ENCODE assay signal across 9 mouse cellular contexts in the genomic region with DNA sequence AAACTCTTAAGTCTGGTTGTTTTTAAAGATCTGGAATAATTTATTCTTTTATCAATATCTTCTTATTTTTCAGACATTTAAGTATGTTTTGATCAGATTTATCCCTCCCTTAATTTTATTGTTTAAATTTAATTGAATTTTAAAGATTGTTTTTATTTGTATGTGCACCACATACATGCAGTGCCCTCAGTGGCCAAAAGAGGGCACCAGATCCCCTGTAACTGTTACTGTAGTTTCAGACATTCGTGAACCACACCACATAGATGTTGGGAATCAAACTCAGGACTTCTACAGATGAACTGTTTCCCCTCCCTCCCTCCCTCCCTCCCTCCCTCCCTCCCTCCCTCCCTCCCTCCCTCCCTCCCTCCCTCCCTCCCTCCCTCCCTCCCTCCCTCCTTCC. TPM values are rescaled to one million over a fixed set of nuclear protein-coding genes. Genes with fewer than 3 reads are reported as not detected.
DNase-seq lines count a peak whose midpoint lies in the region; ATAC-seq and TF ChIP-seq lines count a peak whose summit lies in the region.
"Had no signal": no experiment of that assay in that cellular context is flagged by ENCODE, and none has a peak within 500 bp of the region (broad histone marks: within the 10 kb centered on the region; RNA-seq: fewer than 3 reads in every experiment).

No protein-coding gene starts in this region.

- TF ChIP-seq EP300 in lung, postnatal 0 days (IDR thresholded peaks at IDR 0.05), result 0 out of 2 replicates have a peak, but pooled peaks have one; percentile 16

- no peak overlapping the region for H3K9ac ChIP-seq in kidney, postnatal 0 days (ENCODE audit: low read depth, low read length)
- H3K9ac ChIP-seq in kidney, embryonic 16.5 days (replicated peaks; ENCODE audit: low read length), result no peak overlapping the region
- no peak overlapping the region for H3K9ac ChIP-seq in lung, postnatal 0 days (replicated peaks; ENCODE audit: low read depth)
- H3K9ac ChIP-seq: limb, embryonic 12.5 days had no signal

- peak; percentile 10 to 16 for DNase-seq in cerebellum, adult 18-20 months
- no peak for DNase-seq in cerebellum, adult 8-10 months
- peak; percentile 75 for DNase-seq in kidney, postnatal 0 days (ENCODE audit: low spot score)
- DNase-seq in CD4-positive helper T cell, adult 2 months (ENCODE audit: low read depth, low spot score), result peak; percentile 37
- peak; percentile 70 for DNase-seq in embryonic facial prominence, embryonic 10.5 days (ENCODE audit: low spot score)
- peak; percentile 71 for DNase-seq in lung, postnatal 0 days (ENCODE audit: low spot score)
- DNase-seq in Muller cell, postnatal 12 days (ENCODE audit: inconsistent ontology term), result no peak

- 0 out of 2 replicates have a peak, but pooled peaks cover 7% of the 10 kb centered on the region for H3K4me1 ChIP-seq in kidney, postnatal 0 days (replicated peaks; ENCODE audit: insufficient read depth, low read length)
- H3K4me1 ChIP-seq in kidney, embryonic 16.5 days (ENCODE audit: insufficient read depth, low read length), result peaks cover 12% of the 10 kb centered on the region
- H3K4me1 ChIP-seq in embryonic facial prominence, embryonic 10.5 days, result peaks cover 14% of the 10 kb centered on the region; the same call in 1 of the 2 replicates
- peaks cover 6% of the 10 kb centered on the region; the same call in 1 of the 2 replicates for H3K4me1 ChIP-seq in lung, postnatal 0 days (ENCODE audit: insufficient read depth, low read depth, low read length)

- no peaks in the 10 kb centered on the region for H3K27me3 ChIP-seq in kidney, postnatal 0 days (ENCODE audit: insufficient read depth, low read length)
- H3K27me3 ChIP-seq in kidney, embryonic 16.5 days (ENCODE audit: insufficient read depth, low read length), result no peaks in the 10 kb centered on the region
- no peaks in the 10 kb centered on the region for H3K27me3 ChIP-seq in embryonic facial prominence, embryonic 10.5 days (replicated peaks; ENCODE audit: low read depth, poor library complexity, severe bottlenecking)
- no peaks in the 10 kb centered on the region for H3K27me3 ChIP-seq in lung, postnatal 0 days (replicated peaks; ENCODE audit: insufficient read depth, low read length)
- H3K27me3 ChIP-seq: limb, embryonic 12.5 days had no signal

- ATAC-seq in kidney, postnatal 0 days (replicated peaks; ENCODE audit: low FRiP score, low read depth), result no peak
- ATAC-seq in kidney, embryonic 16.5 days (ENCODE audit: low FRiP score, low TSS enrichment), result no peak
- ATAC-seq in lung, postnatal 0 days, result no peak

- no peak overlapping the region for H3K4me3 ChIP-seq in kidney, postnatal 0 days (replicated peaks; ENCODE audit: low read depth, low read length)
- no peak overlapping the region for H3K4me3 ChIP-seq in kidney, embryonic 16.5 days (ENCODE audit: low read length)
- H3K4me3 ChIP-seq in embryonic facial prominence, embryonic 10.5 days, result no peak overlapping the region
- H3K4me3 ChIP-seq in lung, postnatal 0 days (ENCODE audit: low read depth, low read length), result no peak overlapping the region
- H3K4me3 ChIP-seq: limb, embryonic 12.5 days had no signal

- WGBS in kidney, postnatal 0 days, result 6% methylated on average over 1 of the region's 1 CpGs
- WGBS in kidney, embryonic 16.5 days, result 11% methylated on average over 1 of the region's 1 CpGs
- WGBS in embryonic facial prominence, embryonic 10.5 days, result 5% methylated on average over 1 of the region's 1 CpGs
- WGBS in lung, postnatal 0 days, result 4% methylated on average over 1 of the region's 1 CpGs

- H3K36me3 ChIP-seq in kidney, postnatal 0 days (ENCODE audit: insufficient read depth, low read length), result no peaks in the 10 kb centered on the region
- no peaks in the 10 kb centered on the region for H3K36me3 ChIP-seq in kidney, embryonic 16.5 days (ENCODE audit: insufficient read depth, low read length)
- no peaks in the 10 kb centered on the region for H3K36me3 ChIP-seq in embryonic facial prominence, embryonic 10.5 days (replicated peaks)
- H3K36me3 ChIP-seq in lung, postnatal 0 days (ENCODE audit: insufficient read depth, low read length), result no peaks in the 10 kb centered on the region
- H3K36me3 ChIP-seq: limb, embryonic 12.5 days had no signal

- peak; percentile 82 for TF ChIP-seq CTCF in kidney, postnatal 0 days (IDR thresholded peaks at IDR 0.05; ENCODE audit: low read depth)
- peak; percentile 84 for TF ChIP-seq CTCF in lung, postnatal 0 days (IDR thresholded peaks at IDR 0.05)

- no peak overlapping the region for H3K4me2 ChIP-seq in kidney, postnatal 0 days (ENCODE audit: low read length)
- no peak overlapping the region for H3K4me2 ChIP-seq in kidney, embryonic 16.5 days (replicated peaks; ENCODE audit: low read depth, low read length)
- no peak overlapping the region for H3K4me2 ChIP-seq in lung, postnatal 0 days (replicated peaks; ENCODE audit: low read depth, low read length)
- H3K4me2 ChIP-seq: limb, embryonic 12.5 days had no signal

- no peak overlapping the region for H3K27ac ChIP-seq in kidney, postnatal 0 days
- no peak overlapping the region for H3K27ac ChIP-seq in kidney, embryonic 16.5 days (ENCODE audit: low read length)
- H3K27ac ChIP-seq in embryonic facial prominence, embryonic 10.5 days (replicated peaks), result no peak overlapping the region
- no peak overlapping the region for H3K27ac ChIP-seq in lung, postnatal 0 days (ENCODE audit: low read length)
- H3K27ac ChIP-seq: limb, embryonic 12.5 days had no signal

- H3K9me3 ChIP-seq in kidney, postnatal 0 days (replicated peaks; ENCODE audit: low read length), result no peaks in the 10 kb centered on the region
- H3K9me3 ChIP-seq in kidney, embryonic 16.5 days (ENCODE audit: low read length), result no peaks in the 10 kb centered on the region
- H3K9me3 ChIP-seq in embryonic facial prominence, embryonic 10.5 days, result no peaks in the 10 kb centered on the region
- no peaks in the 10 kb centered on the region for H3K9me3 ChIP-seq in lung, postnatal 0 days (ENCODE audit: low read length)
- H3K9me3 ChIP-seq: limb, embryonic 12.5 days had no signal

RNA-seq across cellular contexts. Expression of a gene that starts 18.2 kb away (rescaled TPM):
- polyA plus RNA-seq in kidney, postnatal 0 days (2015; fragmentation: Nextera tagmentation; extraction: Ambion mirVana), result 16.9 and 18.2 TPM in 2 replicates
- polyA plus RNA-seq in kidney, embryonic 16.5 days (2015; fragmentation: Nextera tagmentation; extraction: Ambion mirVana), result 13.2 and 13.5 TPM in 2 replicates
- 0.83 and 1.6 TPM in 2 replicates for polyA plus RNA-seq in embryonic facial prominence, embryonic 10.5 days (2016; fragmentation: Nextera tagmentation; extraction: Ambion mirVana)
- 45.4 and 48.7 TPM in 2 replicates for polyA plus RNA-seq in lung, postnatal 0 days (2015; fragmentation: Nextera tagmentation; extraction: Ambion mirVana)

Comparison
In these comparisons a context has a peak if more than half of its experiments do, and no peak if none do; other contexts are left out.
1. DNase-seq: peak in cerebellum, adult 18-20 months (2 of 2), kidney, postnatal 0 days (single experiment), CD4-positive helper T cell, adult 2 months (single experiment), embryonic facial prominence, embryonic 10.5 days (single experiment) and lung, postnatal 0 days (single experiment); none in cerebellum, adult 8-10 months (single experiment) and Muller cell, postnatal 12 days (single experiment).